Mouse (Mus musculus): ENCODE measurements around the gene Tchp.

Gene Tchp

GRCm38 (mm10) chr5:114695775-114696174 lies 11.8 kb upstream of the Tchp start:
- intact Hi-C loops (cut with DNase I) = loop anchor here (5.0 kb wide), 1 partner anchor 53 kb away; no protein-coding TSS in a partner anchor

GRCm38 (mm10) chr5:114696939-114697338 lies 10.6 kb upstream of the Tchp start:
- intact Hi-C loops (cut with DNase I) = loop anchor here (5.0 kb wide), 1 partner anchor 55 kb away; no protein-coding TSS in a partner anchor

- intact Hi-C loops (cut with DNase I) = loop anchor here (5.0 kb wide), 1 partner anchor 56 kb away; no protein-coding TSS in a partner anchor
Observed at GRCm38 (mm10) chr5:114698044-114698746, 9.4 kb upstream of the Tchp start.

GRCm38 (mm10) chr5:114699015-114699414 lies 8.5 kb upstream of the Tchp start:
- intact Hi-C loops (cut with DNase I) = loop anchor here (5.0 kb wide), 1 partner anchor 57 kb away; no protein-coding TSS in a partner anchor

- intact Hi-C loops (cut with DNase I) = no loop called here
Observed at GRCm38 (mm10) chr5:114702403-114703392, 4.9 kb upstream of the Tchp start.

GRCm38 (mm10) chr5:114708491-114708890 lies 931 bp downstream of the Tchp start:
- intact Hi-C loops (cut with DNase I) = no loop called here

GRCm38 (mm10) chr5:114709357-114709756 lies 1.8 kb downstream of the Tchp start:
- intact Hi-C loops (cut with DNase I) = no loop called here

- intact Hi-C loops (cut with DNase I) = no loop called here
Observed at GRCm38 (mm10) chr5:114714551-114714950, 7.0 kb downstream of the Tchp start.

GRCm38 (mm10) chr5:114717292-114717691 lies 9.7 kb downstream of the Tchp start:
- intact Hi-C loops (cut with DNase I) = no loop called here

GRCm38 (mm10) chr5:114717937-114718336 lies 10.4 kb downstream of the Tchp start:
- intact Hi-C loops (cut with DNase I) = no loop called here

- intact Hi-C loops (cut with DNase I) = no loop called here
Observed at GRCm38 (mm10) chr5:114718483-114718882, 10.9 kb downstream of the Tchp start.

- intact Hi-C loops (cut with DNase I) = no loop called here
Observed at GRCm38 (mm10) chr5:114719003-114719927, 11.7 kb downstream of the Tchp start.

- intact Hi-C loops (cut with DNase I) = no loop called here
Observed at GRCm38 (mm10) chr5:114719928-114720270, 12.3 kb downstream of the Tchp start.

- intact Hi-C loops (cut with DNase I) = no loop called here
Observed at GRCm38 (mm10) chr5:114720784-114721183, 13.2 kb downstream of the Tchp start.

- intact Hi-C loops (cut with DNase I) = no loop called here
Observed at GRCm38 (mm10) chr5:114721969-114722368, 14.4 kb downstream of the Tchp start.

GRCm38 (mm10) chr5:114722846-114723245 lies 15.3 kb downstream of the Tchp start:
- intact Hi-C loops (cut with DNase I) = no loop called here

- intact Hi-C loops (cut with DNase I) = no loop called here
Observed at GRCm38 (mm10) chr5:114728160-114728559, 20.6 kb downstream of the Tchp start.

- intact Hi-C loops (cut with DNase I) = no loop called here
Observed at GRCm38 (mm10) chr5:114730129-114730528, 22.6 kb downstream of the Tchp start.

- intact Hi-C loops (cut with DNase I) = no loop called here
Observed at GRCm38 (mm10) chr5:114731498-114731897, 23.9 kb downstream of the Tchp start.

GRCm38 (mm10) chr5:114731969-114732368 lies 24.4 kb downstream of the Tchp start:
- intact Hi-C loops (cut with DNase I) = no loop called here

GRCm38 (mm10) chr5:114733606-114734005 lies 26.0 kb downstream of the Tchp start:
- intact Hi-C loops (cut with DNase I) = no loop called here

Data from adrenal gland (tissue).